Mouse (Mus musculus) left cerebral cortex, postnatal 36 days (tissue): ENCODE data around the gene Klhdc8b. TPM values are rescaled to one million over a fixed set of nuclear protein-coding genes. Genes with fewer than 3 reads are reported as not detected.

Experiments used
- DNase-seq, 2 experiments: peaks; one replicate each; pipeline ENCODE4 v3.0.0; 2021 to 2022; ENCODE audit warnings: low spot score in 2 of 2, mixed read lengths in 1 of 2
- intact Hi-C: fragments of 180-260 bp; cut with DNase I; formaldehyde crosslinking; loops from one replicate; pipeline ENCODE4 v1.15.1; 2025
- total RNA-seq, 2 experiments: library from RNA; stranded (reverse); gene quantifications; 2 replicates each; pipeline ENCODE4 v1.2.3; 2021

Gene Klhdc8b
- total RNA-seq, 2 experiments from 2014 or later: 31.1 to 33.9 TPM

DNA sequence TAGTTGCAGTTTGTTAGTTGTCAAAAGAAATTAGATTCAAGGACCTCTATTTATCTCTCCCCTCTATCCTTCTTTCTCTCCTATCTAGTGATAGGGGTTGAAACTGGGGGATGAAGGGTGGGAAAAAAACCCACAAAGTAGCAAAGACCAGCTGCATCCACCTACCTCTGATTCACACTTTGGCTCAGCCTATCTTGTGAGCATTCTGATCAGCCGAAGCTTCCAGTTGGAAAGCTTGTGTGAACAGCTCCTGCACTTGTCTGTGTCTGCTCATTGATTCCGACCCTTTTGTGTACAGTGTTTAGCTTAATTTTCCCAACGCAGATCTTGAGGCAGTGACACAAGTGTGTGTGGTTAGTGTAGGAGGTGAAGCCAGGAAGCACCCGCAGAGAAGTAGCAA lies 7.9 kb downstream of the Klhdc8b start:
- DNase-seq: peak in 1 of 2 experiments; percentile 14
- intact Hi-C loops: loop anchor here (5.0 kb wide), 2 partner anchors 51 to 106 kb away; partner anchors contain the start of gene Usp4

DNA sequence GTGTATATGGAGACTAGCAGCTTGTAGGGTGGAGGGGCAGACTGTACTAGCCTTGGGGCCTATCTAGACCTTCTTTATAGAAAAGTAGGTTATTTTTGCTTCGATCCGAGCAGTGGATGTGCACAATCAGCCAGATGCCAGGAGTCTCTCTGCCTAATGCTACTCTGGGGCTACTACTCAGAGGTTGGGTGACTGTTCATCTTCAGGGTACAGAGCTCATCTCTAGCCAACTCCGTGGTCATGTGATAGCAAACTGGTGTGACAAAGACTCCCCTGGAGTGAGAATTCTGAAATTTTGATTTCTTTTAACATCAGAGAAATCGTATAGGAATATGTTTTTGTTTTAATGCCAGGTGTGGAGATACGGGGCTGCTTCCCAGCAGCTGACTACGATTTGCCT lies 8.5 kb downstream of the Klhdc8b start:
- no peak for DNase-seq
- intact Hi-C loops: loop anchor here (5.0 kb wide), 2 partner anchors 51 to 106 kb away; partner anchors contain the start of gene Usp4

DNA sequence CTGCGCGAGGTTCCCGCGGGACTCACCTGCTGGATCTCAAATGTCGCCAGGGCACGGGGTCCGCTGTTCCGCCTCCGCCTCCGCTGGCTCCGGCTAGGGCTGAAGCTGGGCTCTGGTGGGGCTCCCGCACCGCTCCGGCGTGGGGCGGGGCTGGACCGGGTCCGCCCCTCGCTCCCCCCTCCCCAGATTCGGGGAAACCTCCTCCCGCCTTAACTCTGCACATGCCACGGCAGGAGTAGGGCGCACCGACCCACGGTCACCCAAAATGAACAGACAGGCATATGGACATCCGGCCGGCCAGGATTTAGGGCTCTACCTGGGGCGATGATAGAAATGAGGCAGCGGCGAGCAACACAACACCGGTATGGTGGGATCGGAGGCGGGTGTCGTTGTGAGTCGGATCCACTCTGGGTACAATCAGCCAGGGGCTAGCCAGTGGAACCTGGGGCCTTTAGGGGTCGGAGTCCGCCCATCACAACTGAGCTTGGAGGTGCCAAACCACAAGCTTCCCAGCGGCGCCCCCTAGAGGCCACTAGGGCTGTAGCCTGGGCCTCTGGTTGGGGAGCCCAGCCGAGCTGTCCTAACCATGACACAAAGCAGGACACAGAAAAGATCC lies 9.0 kb downstream of the Klhdc8b start:
- peak; percentile 83 to 86 for DNase-seq
- intact Hi-C loops: loop anchor here (5.0 kb wide), 2 partner anchors 50 to 105 kb away; partner anchors contain the start of gene Usp4

DNA sequence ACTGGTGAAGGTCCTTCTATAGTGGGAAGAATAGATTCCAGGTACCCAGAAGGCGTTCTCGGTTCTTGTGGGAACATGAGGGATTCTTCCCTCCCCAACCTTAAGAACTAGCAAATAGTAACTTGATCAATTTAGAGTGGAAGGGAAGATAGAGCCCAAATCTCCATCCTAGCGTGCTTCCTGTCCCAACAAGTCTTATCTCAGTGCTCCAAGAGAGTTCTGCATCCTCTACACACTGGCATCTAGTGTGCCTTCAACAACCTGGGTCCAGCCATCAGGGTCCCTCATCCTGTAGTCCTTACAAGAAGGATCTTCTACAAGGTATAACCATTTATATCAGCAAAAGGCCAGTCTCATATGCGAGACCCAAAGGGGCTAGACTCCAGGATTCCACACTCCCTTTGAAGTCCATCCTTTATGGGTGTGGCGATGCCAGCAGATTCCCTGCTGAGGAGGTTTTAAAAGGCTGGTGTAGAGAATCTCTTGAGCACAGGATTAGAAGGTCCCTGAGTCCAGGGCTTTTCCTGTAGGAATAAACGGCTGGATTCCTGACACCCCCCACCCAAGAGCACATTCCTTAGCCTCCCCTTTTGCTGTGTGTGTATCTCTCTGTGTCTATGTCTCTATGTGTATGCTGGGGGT lies 9.7 kb downstream of the Klhdc8b start:
- no peak for DNase-seq
- intact Hi-C loops: loop anchor here (5.0 kb wide), 2 partner anchors 49 to 104 kb away; partner anchors contain the start of gene Usp4

DNA sequence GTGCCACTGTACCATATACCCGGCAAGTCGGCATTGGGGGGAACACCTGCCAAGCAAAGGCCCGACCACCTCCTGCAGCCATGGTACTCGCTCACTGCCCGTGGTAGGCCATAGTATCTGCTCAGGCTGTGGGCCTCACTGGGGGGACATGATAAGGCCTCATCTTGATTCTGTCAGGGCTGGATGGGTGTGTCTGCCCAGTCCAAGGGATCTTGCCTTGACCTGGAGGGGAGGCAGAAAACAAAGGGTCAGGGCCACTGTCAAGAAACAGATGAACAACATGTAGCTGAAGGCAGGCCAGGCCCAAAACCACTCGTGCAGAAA lies 10.2 kb downstream of the Klhdc8b start:
- DNase-seq: no peak
- intact Hi-C loops: loop anchor here (5.0 kb wide), 2 partner anchors 49 to 104 kb away; partner anchors contain the start of gene Usp4

GRCm38 (mm10) chr9:108450292-108451169 lies 10.8 kb downstream of the Klhdc8b start:
- intact Hi-C loops: loop anchor here (5.0 kb wide), 2 partner anchors 48 to 103 kb away; partner anchors contain the start of gene Usp4
- peak; percentile 60 to 70 for DNase-seq

- peak in 1 of 2 experiments; percentile 57 for DNase-seq
- intact Hi-C loops: loop anchor here (5.0 kb wide), 2 partner anchors 48 to 103 kb away; partner anchors contain the start of gene Usp4
These were observed 11.5 kb downstream of the Klhdc8b start for GRCm38 (mm10) chr9:108449860-108450259.

GRCm38 (mm10) chr9:108445125-108445524 lies 16.3 kb downstream of the Klhdc8b start:
- no peak for DNase-seq
- intact Hi-C loops: no loop called here

- peak; percentile 39 to 52 for DNase-seq
These were observed 20.0 kb downstream of the Klhdc8b start for GRCm38 (mm10) chr9:108441236-108441919.

GRCm38 (mm10) chr9:108440485-108440884 lies 20.9 kb downstream of the Klhdc8b start:
- intact Hi-C loops: loop anchor here (2.0 kb wide), 1 partner anchor 30 kb away; no protein-coding TSS in a partner anchor
- DNase-seq: peak in 1 of 2 experiments; percentile 34

More at GRCm38 (mm10) chr9:108441236-108441919, 20.0 kb downstream of the Klhdc8b start:
- intact Hi-C loops: loop anchor here (2.0 kb wide), 1 partner anchor 31 kb away; no protein-coding TSS in a partner anchor

GRCm38 (mm10) chr9:108439176-108439575 lies 22.2 kb downstream of the Klhdc8b start:
- intact Hi-C loops: no loop called here
- DNase-seq: peak in 1 of 2 experiments; percentile 15

DNA sequence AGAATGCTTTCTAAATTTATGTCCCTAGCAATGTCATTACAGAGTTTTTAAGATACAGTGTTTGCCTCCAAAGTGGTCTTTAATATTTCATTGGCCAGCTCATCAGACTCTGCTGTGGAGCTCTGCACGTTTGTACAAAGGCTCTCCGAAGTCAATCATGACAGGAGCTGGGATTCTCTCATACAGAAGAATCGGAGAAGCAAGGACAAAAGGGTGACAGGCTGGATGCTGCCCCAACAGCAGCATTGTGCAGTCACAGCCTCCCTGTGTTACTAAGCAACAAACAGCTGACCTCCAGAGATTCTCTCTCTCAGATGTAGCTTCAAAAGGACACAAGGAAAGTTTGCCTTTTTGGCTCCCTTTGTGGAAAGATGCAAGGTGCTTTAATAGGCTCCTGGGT lies 25.2 kb downstream of the Klhdc8b start, which contains the start of gene BC048562:
Gene BC048562, plus strand, starts transcription at position 301 of the 400 bp plus-strand sequence.
- intact Hi-C loops: no loop called here
- no peak for DNase-seq

DNA sequence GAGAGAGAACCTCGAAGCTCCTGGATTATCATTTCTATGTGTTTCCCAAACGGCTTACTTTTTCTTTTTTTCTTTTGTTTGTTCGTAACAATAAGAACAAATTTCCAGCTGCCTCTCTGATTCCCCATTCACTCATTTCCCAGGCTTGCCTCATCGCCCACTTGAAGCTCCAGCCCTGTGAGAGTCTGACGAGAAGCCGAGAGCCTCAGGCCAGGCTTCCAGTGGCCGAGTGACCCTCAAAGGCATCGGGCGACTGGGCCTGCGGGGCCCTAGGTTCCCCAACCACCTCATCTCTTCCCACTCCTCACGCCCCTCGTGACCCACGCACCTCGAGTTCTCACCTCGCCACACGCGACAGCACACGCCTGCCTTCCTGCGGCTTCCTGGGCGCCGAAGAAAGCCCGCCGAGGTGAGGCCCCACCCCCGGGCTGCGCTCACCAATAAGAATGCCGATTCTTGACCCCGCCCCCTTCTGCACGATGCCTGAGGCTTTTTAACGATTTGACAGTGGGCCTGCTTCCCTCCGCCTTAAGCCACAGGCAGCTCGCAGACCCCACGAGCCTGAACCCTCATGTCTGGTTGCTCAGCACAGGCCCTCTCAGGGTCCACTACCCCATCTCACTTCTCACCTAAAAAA lies 29.8 kb downstream of the Klhdc8b start:
- no peak for DNase-seq
- intact Hi-C loops: no loop called here

- intact Hi-C loops: no loop called here
- no peak for DNase-seq
These were observed 33.0 kb downstream of the Klhdc8b start, which contains the start of gene Ccdc36 for GRCm38 (mm10) chr9:108428384-108428783. Ccdc36 (minus strand) TSS chr9:108428484.

DNA sequence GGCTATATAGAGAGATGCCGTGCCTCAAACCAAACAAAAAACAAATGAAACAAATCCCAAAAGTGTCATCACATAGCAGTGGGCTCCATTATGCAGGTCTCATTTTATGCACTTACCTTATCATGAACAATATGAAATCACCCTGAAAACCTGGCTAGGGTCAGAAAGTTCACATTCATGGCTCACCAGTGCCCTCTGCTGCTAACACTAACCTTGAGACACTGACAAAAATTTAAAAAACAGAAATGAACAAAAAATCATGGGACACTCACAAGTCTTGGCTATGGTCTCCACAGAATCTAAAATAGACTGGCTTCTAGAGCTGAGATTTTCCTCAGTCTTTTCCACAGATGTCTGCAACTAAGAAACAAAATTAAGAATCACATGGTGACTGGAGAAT lies 49.2 kb downstream of the Klhdc8b start:
- no peak for DNase-seq
- intact Hi-C loops: no loop called here

GRCm38 (mm10) chr9:108411381-108411942 lies 49.9 kb downstream of the Klhdc8b start:
- peak; percentile 69 to 82 for DNase-seq
- intact Hi-C loops: loop anchor here (2.0 kb wide), 1 partner anchor 29 kb away; no protein-coding TSS in a partner anchor

- intact Hi-C loops: no loop called here
These were observed 51.8 kb downstream of the Klhdc8b start for GRCm38 (mm10) chr9:108409535-108409934.

GRCm38 (mm10) chr9:108404451-108404850 lies 56.9 kb downstream of the Klhdc8b start:
- intact Hi-C loops: loop anchor here (5.0 kb wide), 1 partner anchor 48 kb away; no protein-coding TSS in a partner anchor

More at GRCm38 (mm10) chr9:108409535-108409934, 51.8 kb downstream of the Klhdc8b start:
- DNase-seq: no peak

More at GRCm38 (mm10) chr9:108404451-108404850, 56.9 kb downstream of the Klhdc8b start:
- DNase-seq: no peak
